23 mouse cellular contexts compared by ENCODE assay signal in the genomic region with DNA sequence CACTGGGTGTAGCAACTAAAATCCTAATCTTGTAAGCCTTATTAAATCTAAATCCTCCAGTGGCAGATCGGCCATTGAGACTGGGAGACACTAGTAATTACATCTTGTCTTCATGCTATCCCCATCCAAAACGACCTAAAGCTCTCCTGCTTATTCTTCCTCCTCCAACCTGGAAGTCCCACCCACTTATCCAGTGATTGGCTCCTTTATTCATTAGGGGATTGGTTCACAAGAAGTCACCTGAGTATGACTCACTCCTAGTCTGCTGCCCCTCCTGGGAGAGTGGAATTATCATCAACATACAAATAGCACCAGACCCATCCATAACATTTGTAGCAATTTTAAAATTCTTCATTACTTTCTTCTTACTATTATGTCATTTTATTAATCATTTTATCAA. TPM values are rescaled to one million over a fixed set of nuclear protein-coding genes. Genes with fewer than 3 reads are reported as not detected.
DNase-seq lines count a peak whose midpoint lies in the region; ATAC-seq and TF ChIP-seq lines count a peak whose summit lies in the region.
"Had no signal": no experiment of that assay in that cellular context is flagged by ENCODE, and none has a peak within 500 bp of the region (broad histone marks: within the 10 kb centered on the region; RNA-seq: fewer than 3 reads in every experiment).

No protein-coding gene starts in this region.

- H3K27me3 ChIP-seq in CH12.LX (replicated peaks): no peaks in the 10 kb centered on the region
- no peaks in the 10 kb centered on the region for H3K27me3 ChIP-seq in E14TG2a.4 (ENCODE audit: insufficient read depth, low read length)
- H3K27me3 ChIP-seq in MEL (ENCODE audit: control insufficient read depth in 1 of 2, insufficient read depth in 2 of 2, low read length in 2 of 2): no peaks in the 10 kb centered on the region
- no peaks in the 10 kb centered on the region for H3K27me3 ChIP-seq in intestine, embryonic 16.5 days (replicated peaks; ENCODE audit: control insufficient read depth, insufficient read depth, low read length)
- H3K27me3 ChIP-seq: forebrain, embryonic 13.5 days; hindbrain, embryonic 12.5 days; hindbrain, embryonic 15.5 days; Patski had no signal

- H3K79me2 ChIP-seq in CH12.LX (replicated peaks; ENCODE audit: control insufficient read depth, extremely low read depth, insufficient read depth, poor library complexity, severe bottlenecking): peaks cover 16% of the 10 kb centered on the region; the same call in 1 of the 2 replicates
- peaks cover 63% of the 10 kb centered on the region for H3K79me2 ChIP-seq in MEL (ENCODE audit: control insufficient read depth, insufficient read depth, low read length, poor library complexity)

- no peak overlapping the region for H3K4me3 ChIP-seq in CH12.LX (replicated peaks in 1 of 3; ENCODE audit: low read depth in 2 of 3, low read length in 2 of 3, poor library complexity in 1 of 3)
- H3K4me3 ChIP-seq in E14TG2a.4 (replicated peaks; ENCODE audit: low read length): peak overlapping the region; percentile 49
- H3K4me3 ChIP-seq in MEL (ENCODE audit: control insufficient read depth in 1 of 2, insufficient read depth in 1 of 2, low read depth in 2 of 2, low read length in 2 of 2): no peak overlapping the region
- H3K4me3 ChIP-seq in intestine, embryonic 16.5 days (ENCODE audit: low read length): no peak overlapping the region
- H3K4me3 ChIP-seq: forebrain, embryonic 10.5 days; forebrain, embryonic 13.5 days; gastrocnemius, adult 2 months; hindbrain, embryonic 12.5 days; hindbrain, embryonic 15.5 days had no signal

- 69% methylated on average over 2 of the region's 2 CpGs for WGBS in intestine, embryonic 16.5 days

- TF ChIP-seq CTCF in CH12.LX (conservative IDR thresholded peaks at IDR 0.05 in 1 of 2, IDR thresholded peaks at IDR 0.05 in 1 of 2; ENCODE audit: low read depth in 2 of 2, low read length in 2 of 2): no peak
- no peak for TF ChIP-seq CTCF in E14TG2a.4 (conservative IDR thresholded peaks at IDR 0.05; ENCODE audit: low read length)
- TF ChIP-seq CTCF in MEL (IDR thresholded peaks at IDR 0.05 in 2 of 3, conservative IDR thresholded peaks at IDR 0.05 in 1 of 3; ENCODE audit: control insufficient read depth in 1 of 3, insufficient read depth in 1 of 3, low read depth in 2 of 3, low read length in 3 of 3, poor library complexity in 1 of 3, severe bottlenecking in 1 of 3): no peak

- H3K9me3 ChIP-seq in CH12.LX (replicated peaks; ENCODE audit: low read length): no peaks in the 10 kb centered on the region
- H3K9me3 ChIP-seq in E14TG2a.4 (ENCODE audit: low read length): no peaks in the 10 kb centered on the region
- no peaks in the 10 kb centered on the region for H3K9me3 ChIP-seq in MEL (replicated peaks; ENCODE audit: insufficient read depth, low read length)
- H3K9me3 ChIP-seq in intestine, embryonic 16.5 days (ENCODE audit: control insufficient read depth, low read length): no peaks in the 10 kb centered on the region
- H3K9me3 ChIP-seq: forebrain, embryonic 10.5 days; forebrain, embryonic 13.5 days; hindbrain, embryonic 12.5 days; hindbrain, embryonic 15.5 days had no signal

- peaks cover 0 to 39% of the 10 kb centered on the region in 2 experiments for H3K36me3 ChIP-seq in CH12.LX (replicated peaks in 1 of 2; ENCODE audit: control insufficient read depth in 1 of 2, insufficient read depth in 1 of 2, low read length in 1 of 2)
- H3K36me3 ChIP-seq in E14TG2a.4 (ENCODE audit: insufficient read depth, low read length): peaks cover 18% of the 10 kb centered on the region
- H3K36me3 ChIP-seq in MEL (ENCODE audit: control insufficient read depth in 1 of 2, insufficient read depth in 2 of 2, low read length in 2 of 2): peaks cover 11 to 18% of the 10 kb centered on the region in 2 experiments
- H3K36me3 ChIP-seq in intestine, embryonic 16.5 days (ENCODE audit: control insufficient read depth, insufficient read depth, low read length): no peaks in the 10 kb centered on the region

- TF ChIP-seq POLR2A in CH12.LX (IDR thresholded peaks at IDR 0.05; ENCODE audit: low read depth, low read length) (no peak), MEL (IDR thresholded peaks at IDR 0.05; ENCODE audit: control insufficient read depth in 1 of 2, insufficient read depth in 1 of 2, low read depth in 1 of 2, low read length in 2 of 2, poor library complexity in 1 of 2) (no peak)

- no peak for TF ChIP-seq RAD21 in CH12.LX (IDR thresholded peaks at IDR 0.05; ENCODE audit: low read depth, low read length)
- no peak for TF ChIP-seq RAD21 in MEL (IDR thresholded peaks at IDR 0.05; ENCODE audit: low read depth, low read length)

- in situ Hi-C loops in CH12.LX (cut with MboI; ENCODE audit: low pct_ligation_motif_present, low pct_unique_long_range_greater_than_20kb, low sequenced_read_pairs): no loop called here

- peak; percentile 21 for DNase-seq in CH12.LX (ENCODE audit: extremely low read depth)
- peak; percentile 33 for DNase-seq in MEL (ENCODE audit: low read depth, low spot score)
- DNase-seq in retina, postnatal 1 day: peak; percentile 46
- no peak for DNase-seq in frontal cortex, postnatal 25 days (ENCODE audit: low spot score in 2 of 2)
- DNase-seq: adrenal gland, adult 8-10 months; adrenal gland, postnatal 25 days; cerebellum, adult 18-20 months; cerebellum, adult 9-10 months; cerebellum, postnatal 14 days; gastrocnemius, adult 2 months; gastrocnemius, postnatal 14 days; heart, adult 11 months had no signal

- dilution Hi-C loops in CH12.LX (cut with MboI; ENCODE audit: extremely low pct_ligation_motif_present, extremely low pct_unique_long_range_greater_than_20kb, low sequenced_read_pairs): no loop called here

- H3K27ac ChIP-seq in CH12.LX (ENCODE audit: insufficient read depth, low read depth) (no peak overlapping the region), MEL (ENCODE audit: control insufficient read depth, low read depth, low read length) (no peak overlapping the region)
- no peak overlapping the region for H3K27ac ChIP-seq in intestine, embryonic 16.5 days (ENCODE audit: low read length)
- H3K27ac ChIP-seq: forebrain, embryonic 10.5 days; forebrain, embryonic 13.5 days; gastrocnemius, adult 2 months; hindbrain, embryonic 12.5 days; hindbrain, embryonic 15.5 days had no signal

- peaks cover 0 to 19% of the 10 kb centered on the region in 2 experiments; a peak in 2 of 4 replicates for H3K4me1 ChIP-seq in CH12.LX (ENCODE audit: control insufficient read depth in 1 of 2, insufficient read depth in 2 of 2)
- peaks cover 63% of the 10 kb centered on the region for H3K4me1 ChIP-seq in E14TG2a.4 (replicated peaks; ENCODE audit: low read depth, low read length)
- H3K4me1 ChIP-seq in MEL (ENCODE audit: control insufficient read depth in 1 of 2, insufficient read depth in 2 of 2, low read length in 2 of 2): peaks cover 6 to 8% of the 10 kb centered on the region in 2 experiments; a peak in 3 of 4 replicates
- no peaks in the 10 kb centered on the region for H3K4me1 ChIP-seq in intestine, embryonic 16.5 days (ENCODE audit: control insufficient read depth, insufficient read depth, low read length)
- H3K4me1 ChIP-seq: forebrain, embryonic 10.5 days; hindbrain, embryonic 12.5 days had no signal

- H3K9ac ChIP-seq in CH12.LX (ENCODE audit: insufficient read depth, low read depth) (no peak overlapping the region), MEL (ENCODE audit: control insufficient read depth, low read depth, low read length, poor library complexity, severe bottlenecking) (no peak overlapping the region)
- H3K9ac ChIP-seq in intestine, embryonic 16.5 days (ENCODE audit: low read depth, low read length): no peak overlapping the region
- H3K9ac ChIP-seq: forebrain, embryonic 13.5 days; hindbrain, embryonic 12.5 days; hindbrain, embryonic 15.5 days had no signal

- ATAC-seq in intestine, embryonic 16.5 days: no peak
- ATAC-seq: activated CD4-positive, CD25-positive, alpha-beta regulatory T cell, adult 4 months; CD4-positive, CD25-positive, alpha-beta regulatory T cell, adult 4 months; forebrain, embryonic 13.5 days; forebrain, embryonic 16.5 days; Patski had no signal

- TF ChIP-seq EP300 in CH12.LX (IDR thresholded peaks at IDR 0.05; ENCODE audit: low read length) (no peak), MEL (IDR thresholded peaks at IDR 0.05; ENCODE audit: low read depth in 1 of 2, low read length in 2 of 2) (no peak)

- H3K4me2 ChIP-seq in CH12.LX (ENCODE audit: insufficient read depth, low read depth, poor library complexity, severe bottlenecking): no peak overlapping the region
- H3K4me2 ChIP-seq in intestine, embryonic 16.5 days (ENCODE audit: low read depth, low read length): no peak overlapping the region
- H3K4me2 ChIP-seq: forebrain, embryonic 13.5 days; heart, embryonic 11.5 days; hindbrain, embryonic 12.5 days; hindbrain, embryonic 15.5 days had no signal

TF ChIP-seq in CH12.LX, 34 proteins besides CTCF, POLR2A, EP300 and RAD21:
- TF ChIP-seq BHLHE40 (IDR thresholded peaks at IDR 0.05; ENCODE audit: low read depth, low read length) (0 out of 2 replicates have a peak, but pooled peaks have one; percentile 31), JUND (conservative IDR thresholded peaks at IDR 0.05; ENCODE audit: low read depth, low read length) (0 out of 2 replicates have a peak, but pooled peaks have one; percentile 11), MYC (IDR thresholded peaks at IDR 0.05; ENCODE audit: low read depth, low read length) (no peak)

TF ChIP-seq in MEL, 35 proteins besides CTCF, POLR2A, EP300 and RAD21:
- TF ChIP-seq HCFC1 (IDR thresholded peaks at IDR 0.05; ENCODE audit: low read depth, low read length) (no peak), USF1 (IDR thresholded peaks at IDR 0.05; ENCODE audit: low read depth, low read length) (peak; percentile 31; the same call in 1 of the 2 replicates)

RNA-seq across cellular contexts. Expression of a gene that starts 7.2 kb away (rescaled TPM):
- total RNA-seq in CH12.LX (2012; rRNA removed): 34.9 and 35.8 TPM in 2 replicates
- total RNA-seq in CH12.LX (2014; rRNA removed): 52.8 and 65.5 TPM in 2 replicates
- polyA plus RNA-seq in CH12.LX (2012; ENCODE audit: insufficient read length, low read depth): 38.2 and 38.4 TPM in 2 replicates
- 37.6 and 39.2 TPM in 2 replicates for total RNA-seq in MEL (2012; rRNA removed)
- polyA plus RNA-seq in MEL (2012; ENCODE audit: insufficient read depth in 1 of 2, insufficient read length in 2 of 2, low read depth in 1 of 2, low replicate concordance in 2 of 2, missing spikeins in 1 of 2): 10 to 100 TPM in 1 of 2 experiments, not detected in 1; 36.5 TPM
- polyA plus RNA-seq in intestine, embryonic 16.5 days (2015; fragmentation: Nextera tagmentation; extraction: Ambion mirVana): 12.2 and 18.6 TPM in 2 replicates

RNA-seq across cellular contexts. Expression of a gene that starts 16.6 kb away (rescaled TPM):
- total RNA-seq in CH12.LX (2012; rRNA removed) (15.0 and 16.1 TPM in 2 replicates), CH12.LX (2014; rRNA removed) (12.8 and 14.1 TPM in 2 replicates), MEL (2012; rRNA removed) (18.6 and 21.0 TPM in 2 replicates)
- polyA plus RNA-seq in CH12.LX (2012; ENCODE audit: insufficient read length, low read depth) (6.8 and 7.1 TPM in 2 replicates), MEL (2012; ENCODE audit: insufficient read depth in 1 of 2, insufficient read length in 2 of 2, low read depth in 1 of 2, low replicate concordance in 2 of 2, missing spikeins in 1 of 2) (10 to 100 TPM in 1 of 2 experiments, not detected in 1; 26.8 TPM)
- polyA plus RNA-seq in intestine, embryonic 16.5 days (2015; fragmentation: Nextera tagmentation; extraction: Ambion mirVana): 5.1 and 6.0 TPM in 2 replicates

Comparison
In these comparisons a context has a peak if more than half of its experiments do, and no peak if none do; other contexts are left out.
1. DNase-seq: peak in CH12.LX (single experiment), MEL (single experiment) and retina, postnatal 1 day (single experiment); none in frontal cortex, postnatal 25 days (0 of 2).